Mouse (Mus musculus) gastrocnemius, postnatal 4 days (tissue): ENCODE data around the gene Rph3al. TPM values are rescaled to one million over a fixed set of nuclear protein-coding genes. Genes with fewer than 3 reads are reported as not detected.

Source experiments
- DNase-seq, 2 experiments: peaks; one replicate each; pipeline ENCODE4 v3.0.0; 2021 to 2022; ENCODE audit warnings: low spot score in 2 of 2, mixed read lengths in 2 of 2
- total RNA-seq, 2 experiments: library from RNA; stranded (reverse); gene quantifications; 2 replicates each; pipeline ENCODE4 v1.2.3; 2021

Gene Rph3al
- total RNA-seq, 2 experiments from 2014 or later: 5.4 to 7.6 TPM

- DNase-seq: no peak
These were observed 73.0 kb downstream of the Rph3al start for GRCm38 (mm10) chr11:75865253-75865619.

- DNase-seq: no peak
These were observed 73.5 kb downstream of the Rph3al start for GRCm38 (mm10) chr11:75864529-75865252.

GRCm38 (mm10) chr11:75862466-75862865 lies 75.8 kb downstream of the Rph3al start:
- no peak for DNase-seq

GRCm38 (mm10) chr11:75861653-75862052 lies 76.6 kb downstream of the Rph3al start:
- no peak for DNase-seq

GRCm38 (mm10) chr11:75861213-75861612 lies 77.0 kb downstream of the Rph3al start:
- DNase-seq: no peak

GRCm38 (mm10) chr11:75859460-75859859 lies 78.8 kb downstream of the Rph3al start:
- no peak for DNase-seq

- DNase-seq: no peak
These were observed 79.3 kb downstream of the Rph3al start for GRCm38 (mm10) chr11:75858975-75859374.

GRCm38 (mm10) chr11:75857781-75858180 lies 80.4 kb downstream of the Rph3al start:
- DNase-seq: no peak

GRCm38 (mm10) chr11:75854327-75854726 lies 83.9 kb downstream of the Rph3al start:
- no peak for DNase-seq

- DNase-seq: no peak
These were observed 85.1 kb downstream of the Rph3al start for GRCm38 (mm10) chr11:75853067-75853636.

- no peak for DNase-seq
These were observed 85.7 kb downstream of the Rph3al start for GRCm38 (mm10) chr11:75852485-75852884.

- no peak for DNase-seq
These were observed 88.7 kb downstream of the Rph3al start for GRCm38 (mm10) chr11:75849552-75849951.

GRCm38 (mm10) chr11:75846589-75846988 lies 91.6 kb downstream of the Rph3al start:
- DNase-seq: no peak

- no peak for DNase-seq
These were observed 92.6 kb downstream of the Rph3al start for GRCm38 (mm10) chr11:75845675-75846074.

- no peak for DNase-seq
These were observed 95.2 kb downstream of the Rph3al start for GRCm38 (mm10) chr11:75842904-75843619.

GRCm38 (mm10) chr11:75841503-75841902 lies 96.7 kb downstream of the Rph3al start:
- DNase-seq: no peak

GRCm38 (mm10) chr11:75839536-75840430 lies 98.4 kb downstream of the Rph3al start:
- no peak for DNase-seq

GRCm38 (mm10) chr11:75838861-75839426 lies 99.3 kb downstream of the Rph3al start:
- DNase-seq: no peak

- no peak for DNase-seq
These were observed 102.0 kb downstream of the Rph3al start for GRCm38 (mm10) chr11:75836240-75836610.

- no peak for DNase-seq
These were observed 102.5 kb downstream of the Rph3al start for GRCm38 (mm10) chr11:75835587-75836239.
